Mouse (Mus musculus) neural tube, embryonic 12.5 days (tissue): ENCODE results near the gene Eml6. TPM values are rescaled to one million over a fixed set of nuclear protein-coding genes. Genes with fewer than 3 reads are reported as not detected.
"Not testable (repeated sequence)": the region's sequence is repeated elsewhere in the genome, so short reads cannot be mapped to it uniquely, and the experiment has no call there.

Source experiments
- ATAC-seq: fragments of 200-750 bp; cut with Nextera tagmentation; 2 replicates; pipeline ENCODE4 v1.8.0; 2017; ENCODE audit warnings: low read depth, mild to moderate bottlenecking, moderate TSS enrichment, moderate library complexity; ENCODE audit not compliant: low FRiP score
- H3K27ac ChIP-seq: fragments of 300-500 bp; sonication (generic); 2 replicates; pipeline ENCODE4 v1.5.1; 2016
- H3K27me3 ChIP-seq: fragments of 300-500 bp; sonication (generic); replicated peaks from 2 replicates; pipeline ENCODE4 v1.6.1; 2016; ENCODE audit warnings: mild to moderate bottlenecking
- H3K36me3 ChIP-seq: fragments of 300-500 bp; sonication (generic); 2 replicates; pipeline ENCODE4 v1.6.1; 2016; ENCODE audit warnings: mild to moderate bottlenecking
- H3K4me1 ChIP-seq: fragments of 300-500 bp; sonication (generic); 2 replicates; pipeline ENCODE4 v1.6.1; 2016
- H3K4me2 ChIP-seq: fragments of 300-500 bp; sonication (generic); replicated peaks from 2 replicates; pipeline ENCODE4 v1.6.1; 2016; ENCODE audit warnings: mild to moderate bottlenecking
- H3K4me3 ChIP-seq: fragments of 300-500 bp; sonication (generic); 2 replicates; pipeline ENCODE4 v1.5.1; 2016
- H3K9ac ChIP-seq: fragments of 300-500 bp; sonication (generic); 2 replicates; pipeline ENCODE4 v1.6.1; 2016; ENCODE audit warnings: mild to moderate bottlenecking
- H3K9me3 ChIP-seq: fragments of 300-500 bp; sonication (generic); 2 replicates; pipeline ENCODE4 v1.6.1; 2016; ENCODE audit warnings: mild to moderate bottlenecking
- WGBS: fragments of 180-500 bp; shearing (Covaris S2); methylation state at CpG from one replicate; pipeline ENCODE4 v1.1.7; 2016; 5-methylcytosine and 5-hydroxymethylcytosine counted together
- polyA plus RNA-seq: library from polyadenylated mRNA; unstranded; fragments of >200 nt; fragmentation: Nextera tagmentation; extraction: Ambion mirVana; gene quantifications from 2 replicates; pipeline ENCODE4 v1.2.1, GENCODE M21; 2016

Eml6 gene
- polyA plus RNA-seq, 1 experiment from 2014 or later, result 3.7 TPM

DNA sequence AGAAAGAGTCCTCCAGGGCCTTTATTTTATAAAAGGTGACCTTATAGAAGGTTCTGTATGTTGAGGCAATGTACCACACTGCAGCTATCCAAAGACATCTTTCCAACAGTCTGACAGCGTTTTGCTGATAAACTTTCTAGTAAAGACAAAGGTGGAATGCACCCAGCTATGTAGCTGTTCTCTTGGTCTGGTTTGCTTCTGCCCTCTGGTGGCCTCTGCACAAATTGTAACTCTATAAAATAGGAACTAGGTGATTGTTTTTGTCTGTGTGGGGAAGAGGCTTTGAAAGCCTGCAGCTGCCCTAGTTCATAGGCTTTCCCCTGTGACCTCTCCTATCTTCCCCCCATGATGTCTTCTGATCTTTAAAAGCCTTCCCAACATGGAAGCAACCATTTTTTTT, 140.7 kb downstream of the Eml6 start:
- Histone ChIP-seq H3K9me3 (no peaks in the 10 kb centered on the region), H3K27ac (no peak overlapping the region), H3K27me3 (no peaks in the 10 kb centered on the region), H3K4me1 (no peaks in the 10 kb centered on the region), H3K9ac (no peak overlapping the region), H3K4me3 (no peak overlapping the region), H3K36me3 (no peaks in the 10 kb centered on the region), H3K4me2 (no peak overlapping the region)
- WGBS, result 12% methylated on average over 1 of the region's 1 CpGs
- ATAC-seq, result peak; percentile 74

DNA sequence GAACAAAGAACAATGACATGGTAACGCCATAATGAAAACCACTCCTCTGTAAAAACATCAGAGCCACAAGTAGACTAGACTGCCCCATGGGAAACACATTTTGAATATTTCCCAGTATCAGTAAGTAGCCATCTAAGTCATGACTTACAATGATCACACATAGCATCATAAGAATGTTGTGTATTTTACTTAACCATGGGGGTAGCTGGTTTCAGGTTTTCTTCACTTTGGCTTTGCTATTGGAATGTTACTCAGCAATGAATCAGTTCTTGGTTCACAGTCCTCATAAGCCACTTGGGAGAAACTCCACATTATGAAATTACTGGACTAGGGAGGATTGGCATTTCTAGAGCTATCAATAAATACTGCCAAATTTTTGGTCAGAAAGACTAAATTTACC, 141.5 kb downstream of the Eml6 start:
- Histone ChIP-seq H3K4me2 (no peak overlapping the region), H3K9ac (no peak overlapping the region), H3K27ac (no peak overlapping the region), H3K36me3 (no peaks in the 10 kb centered on the region), H3K27me3 (no peaks in the 10 kb centered on the region), H3K9me3 (no peaks in the 10 kb centered on the region), H3K4me3 (no peak overlapping the region), H3K4me1 (no peaks in the 10 kb centered on the region)
- 83% methylated on average over 1 of the region's 1 CpGs for WGBS
- no peak for ATAC-seq

DNA sequence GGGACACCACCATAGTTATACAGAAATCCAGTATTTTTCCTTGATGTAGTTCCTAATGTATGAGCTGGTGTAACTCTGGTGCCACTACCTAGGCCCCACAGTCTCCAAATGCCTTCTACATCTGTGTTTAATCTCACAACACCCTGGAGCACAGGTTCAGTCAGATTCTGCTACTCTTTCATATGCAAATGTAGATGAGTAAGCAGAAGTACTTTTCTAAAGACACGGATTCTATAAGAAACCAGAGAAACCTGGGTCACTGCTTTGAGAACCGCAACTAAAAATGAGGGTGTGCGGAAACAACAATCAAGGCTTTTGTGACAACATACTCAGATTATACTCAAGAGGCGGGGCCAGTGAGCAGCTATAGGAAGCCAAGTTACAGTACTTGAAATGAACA, 142.8 kb downstream of the Eml6 start:
- no peak overlapping the region for H3K4me3 ChIP-seq
- H3K36me3 ChIP-seq, result no peaks in the 10 kb centered on the region
- no peaks in the 10 kb centered on the region for H3K4me1 ChIP-seq
- H3K27me3 ChIP-seq, result no peaks in the 10 kb centered on the region
- no peak overlapping the region for H3K9ac ChIP-seq
- no peak overlapping the region for H3K27ac ChIP-seq
- H3K9me3 ChIP-seq, result no peaks in the 10 kb centered on the region
- H3K4me2 ChIP-seq, result no peak overlapping the region
- ATAC-seq, result no peak
- 71% methylated on average over 4 of the region's 4 CpGs for WGBS

DNA sequence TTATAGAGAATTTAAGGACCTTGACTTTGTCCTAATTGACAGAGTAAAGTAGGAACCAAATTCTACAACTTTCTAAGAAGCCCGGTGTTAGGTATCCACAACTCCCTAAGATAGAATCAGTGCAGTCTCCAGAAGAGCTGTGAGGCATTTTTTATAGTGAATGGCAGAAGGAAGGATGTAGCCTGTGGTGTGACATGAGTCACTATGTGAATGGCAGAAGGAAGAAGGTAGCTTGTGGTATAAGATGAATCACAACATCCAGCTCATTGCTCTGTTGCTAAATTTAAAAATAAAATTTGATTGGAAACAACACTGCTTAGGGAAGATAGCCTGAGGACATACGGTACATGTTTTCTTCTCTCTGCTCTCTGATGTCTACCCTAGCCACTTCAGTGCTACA, 146.2 kb downstream of the Eml6 start:
- Histone ChIP-seq H3K36me3 (no peaks in the 10 kb centered on the region), H3K9ac (no peak overlapping the region), H3K4me3 (no peak overlapping the region), H3K4me1 (no peaks in the 10 kb centered on the region), H3K4me2 (no peak overlapping the region), H3K27ac (no peak overlapping the region), H3K27me3 (no peaks in the 10 kb centered on the region), H3K9me3 (no peaks in the 10 kb centered on the region)
- 90% methylated on average over 2 of the region's 2 CpGs for WGBS
- no peak for ATAC-seq

DNA sequence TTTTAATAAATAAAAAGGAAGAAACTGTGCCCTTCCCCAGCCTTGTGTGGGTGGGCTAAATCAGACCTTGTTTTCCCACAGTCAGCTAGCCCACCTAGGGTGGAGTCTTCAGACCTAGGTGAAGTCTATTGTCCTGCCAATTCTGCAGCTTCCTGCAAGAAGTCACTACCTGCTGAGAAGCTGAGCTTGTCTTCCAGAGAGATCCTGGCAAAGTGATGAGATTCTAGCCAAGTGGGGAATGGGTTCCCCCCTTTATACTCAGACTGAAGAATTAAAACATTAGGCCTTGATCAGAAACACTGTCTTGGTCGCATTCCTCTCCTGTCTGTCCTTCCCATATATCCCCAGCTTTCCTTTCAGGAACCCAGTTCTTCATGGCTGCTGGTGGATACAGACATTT, 147.9 kb downstream of the Eml6 start:
- no peaks in the 10 kb centered on the region for H3K9me3 ChIP-seq
- ATAC-seq, result no peak
- H3K9ac ChIP-seq, result no peak overlapping the region
- no peak overlapping the region for H3K27ac ChIP-seq
- H3K4me3 ChIP-seq, result no peak overlapping the region
- H3K36me3 ChIP-seq, result no peaks in the 10 kb centered on the region
- no peaks in the 10 kb centered on the region for H3K4me1 ChIP-seq
- no peak overlapping the region for H3K4me2 ChIP-seq
- 92% methylated on average over 1 of the region's 1 CpGs for WGBS
- H3K27me3 ChIP-seq, result no peaks in the 10 kb centered on the region

DNA sequence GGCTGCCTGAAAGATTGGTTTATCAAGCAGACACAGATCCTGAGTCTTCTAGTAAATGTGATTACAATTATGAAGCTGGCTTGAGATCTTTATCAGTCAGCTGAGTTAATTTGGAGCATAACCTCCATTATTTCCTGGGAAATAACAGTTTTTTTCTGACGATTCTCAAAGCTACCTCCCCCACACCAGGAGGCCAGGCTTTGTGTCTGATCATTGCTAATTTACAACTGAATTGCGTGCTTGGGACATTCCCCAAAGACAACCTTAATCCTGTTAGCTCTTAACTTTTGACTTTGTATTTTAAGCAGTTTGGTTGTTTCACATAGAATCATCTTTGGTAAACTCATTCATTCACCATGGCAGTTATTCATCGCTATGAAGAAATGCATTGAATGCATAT, 148.6 kb downstream of the Eml6 start:
- no peak overlapping the region for H3K4me2 ChIP-seq
- no peaks in the 10 kb centered on the region for H3K9me3 ChIP-seq
- ATAC-seq, result no peak
- no peak overlapping the region for H3K9ac ChIP-seq
- H3K4me1 ChIP-seq, result no peaks in the 10 kb centered on the region
- WGBS, result 54% methylated on average over 3 of the region's 3 CpGs
- H3K27me3 ChIP-seq, result no peaks in the 10 kb centered on the region
- H3K27ac ChIP-seq, result no peak overlapping the region
- H3K36me3 ChIP-seq, result no peaks in the 10 kb centered on the region
- no peak overlapping the region for H3K4me3 ChIP-seq

DNA sequence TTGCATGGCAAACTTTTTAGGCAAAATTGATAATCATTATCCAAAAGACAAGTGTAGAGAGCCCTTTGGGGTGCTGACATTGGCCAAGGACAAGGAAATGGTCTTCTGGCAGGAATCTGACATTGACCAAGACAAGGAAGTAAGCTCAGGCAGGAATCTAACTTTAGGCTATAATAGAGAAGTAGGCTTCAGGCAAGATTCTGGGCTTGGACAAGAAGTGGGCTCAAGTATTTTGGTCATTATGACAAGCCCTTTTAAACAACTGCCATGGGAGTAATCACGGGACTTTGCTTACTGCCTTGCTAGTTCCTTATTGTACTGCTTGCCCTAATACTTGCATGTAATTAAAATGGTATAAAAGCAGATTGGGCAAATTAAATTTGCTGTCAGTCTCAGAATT, 151.1 kb downstream of the Eml6 start:
- WGBS, result 78% methylated on average over 1 of the region's 1 CpGs
- H3K9me3 ChIP-seq, H3K9ac ChIP-seq, H3K27me3 ChIP-seq, H3K27ac ChIP-seq, H3K36me3 ChIP-seq, ATAC-seq, H3K4me3 ChIP-seq, H3K4me2 ChIP-seq, H3K4me1 ChIP-seq: not testable (repeated sequence)

DNA sequence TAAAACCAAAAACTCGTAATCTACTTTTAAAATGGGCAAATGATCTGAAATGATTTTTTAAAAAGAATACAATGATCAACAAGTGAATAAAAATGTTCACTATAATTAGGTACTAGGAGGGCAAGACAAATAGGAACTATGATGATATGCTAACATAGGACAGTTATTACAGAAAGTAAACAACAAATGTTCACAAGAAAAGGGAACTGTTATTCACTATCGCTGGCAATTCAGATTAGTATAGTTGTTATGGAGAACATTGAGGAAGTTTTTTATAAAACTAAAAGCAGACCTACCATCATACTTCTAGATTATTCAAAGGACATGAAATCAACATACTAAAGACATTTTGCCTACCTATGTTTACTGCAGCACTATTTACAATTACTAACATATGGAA, 155.7 kb downstream of the Eml6 start:
- H3K9ac ChIP-seq, result no peak overlapping the region
- H3K4me3 ChIP-seq, result no peak overlapping the region
- H3K27ac ChIP-seq, result no peak overlapping the region
- no peak for ATAC-seq
- no peaks in the 10 kb centered on the region for H3K4me1 ChIP-seq
- H3K9me3 ChIP-seq, result no peaks in the 10 kb centered on the region
- 90% methylated on average over 2 of the region's 2 CpGs for WGBS
- H3K36me3 ChIP-seq, result no peaks in the 10 kb centered on the region
- no peak overlapping the region for H3K4me2 ChIP-seq
- no peaks in the 10 kb centered on the region for H3K27me3 ChIP-seq

DNA sequence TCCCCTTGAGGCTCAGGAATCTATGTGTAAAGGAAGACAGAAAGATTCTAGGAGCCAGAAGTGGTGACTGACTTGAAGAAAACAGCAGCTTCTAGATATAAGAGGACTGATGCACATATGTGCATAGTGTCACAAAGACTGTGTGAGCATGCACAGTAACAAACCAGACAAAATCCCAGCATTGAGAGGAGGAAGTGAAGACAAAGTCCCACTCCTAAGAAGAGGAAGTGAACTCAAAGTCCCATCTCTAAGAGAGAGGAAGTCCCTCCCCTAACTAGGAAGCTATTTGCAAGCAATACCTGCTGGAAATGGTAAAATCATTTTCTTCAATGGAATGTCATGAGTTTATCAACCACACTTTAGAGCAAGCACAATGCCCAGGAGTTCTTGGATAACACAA, 161.6 kb downstream of the Eml6 start:
- no peaks in the 10 kb centered on the region for H3K4me1 ChIP-seq
- no peak overlapping the region for H3K9ac ChIP-seq
- no peak for ATAC-seq
- H3K4me3 ChIP-seq, result no peak overlapping the region
- no peak overlapping the region for H3K4me2 ChIP-seq
- H3K27me3 ChIP-seq, result no peaks in the 10 kb centered on the region
- no peaks in the 10 kb centered on the region for H3K9me3 ChIP-seq
- H3K27ac ChIP-seq, result no peak overlapping the region
- no peaks in the 10 kb centered on the region for H3K36me3 ChIP-seq

DNA sequence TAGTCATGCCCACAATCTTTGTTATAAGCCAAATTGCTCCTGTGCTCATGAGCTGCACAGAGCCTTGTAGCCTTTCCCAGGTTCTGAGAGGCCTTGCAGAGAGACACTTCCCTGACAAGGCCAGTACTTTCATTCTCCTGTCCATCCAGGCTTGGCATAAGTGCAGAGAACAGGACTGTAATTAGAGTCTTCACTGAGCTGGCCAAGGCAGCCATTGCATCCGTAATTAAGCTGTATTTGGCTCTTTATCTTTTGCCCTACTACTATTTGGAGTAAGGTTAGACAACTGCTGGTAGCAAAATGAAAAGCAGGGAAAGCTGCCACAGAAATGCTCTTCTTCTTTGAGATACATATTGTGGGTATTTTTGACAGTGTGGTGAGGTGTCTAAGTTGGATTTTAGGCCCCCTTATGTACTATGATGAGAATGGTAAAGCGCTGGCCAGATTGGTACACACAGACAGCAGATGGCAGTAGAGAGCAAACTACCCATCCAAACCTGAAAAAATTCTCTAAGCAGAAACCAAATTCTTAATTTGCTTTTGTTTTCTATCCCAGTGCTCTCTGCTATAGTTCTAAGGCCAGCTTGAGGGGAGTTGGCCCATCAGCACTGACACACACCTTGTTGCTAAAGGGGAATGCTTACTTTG, 164.0 kb downstream of the Eml6 start:
- Histone ChIP-seq H3K4me2 (no peak overlapping the region), H3K36me3 (no peaks in the 10 kb centered on the region), H3K4me3 (no peak overlapping the region), H3K9ac (no peak overlapping the region), H3K27me3 (no peaks in the 10 kb centered on the region), H3K9me3 (no peaks in the 10 kb centered on the region), H3K4me1 (no peaks in the 10 kb centered on the region), H3K27ac (no peak overlapping the region)
- WGBS, result 44% methylated on average over 2 of the region's 2 CpGs
- peak; percentile 41; the same call in 1 of the 2 replicates for ATAC-seq

DNA sequence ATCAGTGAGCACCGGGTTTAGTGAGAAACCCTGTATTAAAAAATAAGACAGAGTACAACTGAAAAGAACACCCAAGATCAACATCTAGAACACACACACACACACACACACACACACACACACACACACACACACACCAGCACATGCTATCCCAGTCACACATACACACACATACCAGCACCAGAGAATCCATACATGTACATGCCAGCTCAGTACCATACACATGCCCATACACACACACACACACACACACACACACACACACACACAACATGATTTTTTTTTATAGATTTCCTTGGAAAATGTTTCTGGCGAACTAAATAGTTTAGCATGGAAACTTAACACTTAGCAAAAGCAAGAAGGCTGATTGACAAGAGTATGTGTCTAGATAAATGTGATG, 164.8 kb downstream of the Eml6 start:
- no peaks in the 10 kb centered on the region for H3K9me3 ChIP-seq
- H3K4me1 ChIP-seq, result no peaks in the 10 kb centered on the region
- H3K36me3 ChIP-seq, result no peaks in the 10 kb centered on the region
- WGBS, result 86% methylated on average over 2 of the region's 2 CpGs
- no peak for ATAC-seq
- H3K4me3 ChIP-seq, result no peak overlapping the region
- H3K9ac ChIP-seq, result no peak overlapping the region
- H3K4me2 ChIP-seq, result no peak overlapping the region
- no peaks in the 10 kb centered on the region for H3K27me3 ChIP-seq
- no peak overlapping the region for H3K27ac ChIP-seq

DNA sequence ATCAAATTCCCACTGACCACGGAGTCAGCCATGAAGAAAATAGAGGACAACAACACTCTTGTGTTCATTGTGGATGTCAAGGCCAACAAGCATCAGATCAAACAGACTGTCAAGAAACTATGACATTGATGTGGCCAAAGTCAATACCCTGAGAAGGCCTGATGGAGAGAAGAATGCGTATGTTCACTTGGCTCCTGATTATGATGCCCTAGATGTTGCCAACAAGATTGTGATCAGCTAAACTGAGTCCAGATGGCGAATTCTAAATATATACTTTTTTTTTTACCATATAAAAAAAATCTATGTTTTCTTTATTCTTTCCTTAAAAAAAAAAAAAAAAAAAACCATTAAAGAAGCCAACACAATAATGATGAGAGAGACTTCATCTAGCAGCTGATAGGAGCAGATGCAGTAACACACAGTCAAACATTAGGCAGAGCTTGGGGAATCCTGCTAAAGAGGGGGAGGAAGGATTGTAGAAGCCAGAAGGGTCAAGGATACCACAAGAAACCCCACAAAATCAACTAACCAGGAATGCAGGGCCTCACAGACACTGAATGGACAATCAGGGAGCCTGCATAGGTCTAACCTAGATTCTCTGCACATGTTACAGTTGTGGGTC, 185.1 kb downstream of the Eml6 start:
- H3K27ac ChIP-seq, result no peak overlapping the region
- H3K27me3 ChIP-seq, result no peaks in the 10 kb centered on the region
- no peak overlapping the region for H3K9ac ChIP-seq
- no peak overlapping the region for H3K4me3 ChIP-seq
- 90% methylated on average over 3 of the region's 3 CpGs for WGBS
- no peak for ATAC-seq
- H3K9me3 ChIP-seq, result no peaks in the 10 kb centered on the region
- H3K4me1 ChIP-seq, result no peaks in the 10 kb centered on the region
- no peaks in the 10 kb centered on the region for H3K36me3 ChIP-seq
- H3K4me2 ChIP-seq, result no peak overlapping the region

DNA sequence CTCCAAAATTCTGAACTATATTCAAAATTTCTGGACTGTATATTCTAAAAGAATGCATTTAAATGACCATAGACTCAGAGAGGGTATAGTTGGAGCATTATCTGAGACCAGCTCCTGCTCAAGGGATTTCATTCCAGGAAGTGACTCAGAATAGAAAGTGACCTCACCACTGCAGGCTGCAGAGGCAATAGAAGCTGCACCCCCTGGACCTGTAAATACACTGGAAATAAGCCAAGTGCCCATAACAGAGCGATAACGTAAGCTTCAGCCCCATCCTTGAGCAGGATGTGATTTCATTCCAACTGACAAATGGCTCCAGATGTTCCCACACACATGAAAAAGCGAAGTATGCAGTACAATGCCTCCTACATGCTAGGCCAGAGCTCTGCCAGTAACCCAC, 186.1 kb downstream of the Eml6 start:
- H3K27ac ChIP-seq, result no peak overlapping the region
- no peaks in the 10 kb centered on the region for H3K36me3 ChIP-seq
- no peaks in the 10 kb centered on the region for H3K4me1 ChIP-seq
- H3K9ac ChIP-seq, result no peak overlapping the region
- 76% methylated on average over 3 of the region's 3 CpGs for WGBS
- no peak overlapping the region for H3K4me2 ChIP-seq
- no peaks in the 10 kb centered on the region for H3K9me3 ChIP-seq
- no peak overlapping the region for H3K4me3 ChIP-seq
- 0 out of 2 replicates have a peak, but pooled peaks have one; percentile 41 for ATAC-seq
- no peaks in the 10 kb centered on the region for H3K27me3 ChIP-seq
